Mouse (Mus musculus) heart, embryonic 14.5 days (tissue): ENCODE data around the gene Lpar6. TPM values are rescaled to one million over a fixed set of nuclear protein-coding genes. Genes with fewer than 3 reads are reported as not detected.
A peak's percentile ranks its signal among the peaks of the same experiment; 100 is the strongest.

Source experiments
- ATAC-seq: fragments of 200-750 bp; cut with Nextera tagmentation; 2 replicates; pipeline ENCODE4 v1.8.0; 2017; ENCODE audit warnings: low read depth, moderate TSS enrichment; ENCODE audit not compliant: insufficient number of reproducible peaks, insufficient read depth, low FRiP score
- H3K27ac ChIP-seq, 2 experiments: fragments of 200-500 bp in 1 of 2; fragments of 300-500 bp in 1 of 2; sonication (generic) in 1 of 2; replicated peaks in 1 of 2; 2 replicates each; pipeline ENCODE4 v1.5.1; 2012 to 2014; ENCODE audit warnings: low read depth in 2 of 2, low read length in 2 of 2, control low read depth in 1 of 2, mild to moderate bottlenecking in 1 of 2, mixed read lengths in 1 of 2; ENCODE audit not compliant: control insufficient read depth in 1 of 2, insufficient read depth in 1 of 2
- H3K27me3 ChIP-seq: fragments of 300-500 bp; sonication (generic); 2 replicates; pipeline ENCODE4 v1.6.1; 2014; ENCODE audit warnings: mild to moderate bottlenecking, low read length, control low read depth; ENCODE audit not compliant: control insufficient read depth, insufficient read depth
- H3K36me3 ChIP-seq: fragments of 300-500 bp; sonication (generic); 2 replicates; pipeline ENCODE4 v1.6.1; 2014; ENCODE audit warnings: mild to moderate bottlenecking, control low read depth, low read length, mixed read lengths; ENCODE audit not compliant: control insufficient read depth, insufficient read depth
- H3K4me1 ChIP-seq, 2 experiments: fragments of 200-500 bp in 1 of 2; fragments of 300-500 bp in 1 of 2; sonication (generic) in 1 of 2; 2 replicates each; pipeline ENCODE4 v1.6.1; 2012 to 2014; ENCODE audit warnings: low read length in 2 of 2, control low read depth in 1 of 2, mixed read lengths in 1 of 2; ENCODE audit not compliant: control insufficient read depth in 2 of 2, insufficient read depth in 2 of 2
- H3K4me2 ChIP-seq: fragments of 300-500 bp; sonication (generic); 2 replicates; pipeline ENCODE4 v1.6.1; 2014; ENCODE audit warnings: mild to moderate bottlenecking, low read length
- H3K4me3 ChIP-seq, 2 experiments: fragments of 200-500 bp in 1 of 2; fragments of 300-500 bp in 1 of 2; sonication (generic) in 1 of 2; 2 replicates each; pipeline ENCODE4 v1.5.1; 2012 to 2014; ENCODE audit warnings: low read length in 2 of 2, mild to moderate bottlenecking in 2 of 2, control low read depth in 1 of 2, low read depth in 1 of 2, moderate library complexity in 1 of 2; ENCODE audit not compliant: control insufficient read depth in 1 of 2, insufficient read depth in 1 of 2
- H3K9ac ChIP-seq: fragments of 300-500 bp; sonication (generic); 2 replicates; pipeline ENCODE4 v1.6.1; 2014; ENCODE audit warnings: mild to moderate bottlenecking, low read length
- H3K9me3 ChIP-seq: fragments of 300-500 bp; sonication (generic); 2 replicates; pipeline ENCODE4 v1.6.1; 2016; ENCODE audit warnings: low read length, control low read depth; ENCODE audit not compliant: control insufficient read depth
- WGBS: fragments of 180-500 bp; shearing (Covaris S2); extraction: QIAGEN DNeasy Blood & Tissue Kit; methylation state at CpG from one replicate; pipeline ENCODE4 v1.1.7; 2014; 5-methylcytosine and 5-hydroxymethylcytosine counted together
- polyA plus RNA-seq: library from polyadenylated mRNA; unstranded; fragments of >200 nt; fragmentation: Nextera tagmentation; extraction: Ambion mirVana; gene quantifications from 2 replicates; pipeline ENCODE4 v1.2.1, GENCODE M21; 2014

The Lpar6 gene
- polyA plus RNA-seq: 9.3 TPM in 2 replicates

DNA sequence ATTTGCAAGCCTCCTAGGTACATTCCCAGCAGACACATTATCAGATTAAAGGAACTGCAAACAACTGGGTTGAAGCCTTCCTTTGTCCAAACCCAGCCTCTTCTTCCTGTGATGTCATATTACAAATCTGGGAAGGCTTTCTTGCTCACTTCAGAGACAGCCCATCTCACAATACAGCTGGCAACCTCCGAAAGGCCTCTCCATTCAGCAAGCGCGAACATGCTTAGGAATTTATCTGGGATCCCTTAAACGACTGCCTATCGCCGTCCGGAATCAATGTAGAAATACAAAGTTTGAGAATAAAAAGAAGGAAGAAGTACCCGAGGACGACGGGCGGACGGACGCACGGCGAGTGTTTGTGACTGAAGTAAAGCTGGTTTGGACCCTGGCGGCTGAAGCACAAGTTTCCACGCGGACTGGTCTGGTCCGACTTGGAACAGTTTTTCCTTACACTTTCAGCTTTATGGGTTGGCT is at the start of gene Lpar6:
Gene Lpar6, plus strand, starts transcription at position 48 of the 474 bp plus-strand sequence.
- peaks cover 12% of the 10 kb centered on the region; the same call in 1 of the 2 replicates for H3K36me3 ChIP-seq
- peak; percentile 74 for ATAC-seq
- under 1% methylated on average over 19 of the region's 19 CpGs for WGBS
- H3K4me2 ChIP-seq: peak within 1 kb of the TSS; percentile 55
- peak within 1 kb of the TSS; percentile 84 for H3K9ac ChIP-seq
- peak within 1 kb of the TSS; percentile 87 to 98 for H3K27ac ChIP-seq
- H3K4me1 ChIP-seq: peaks cover 2 to 23% of the 10 kb centered on the region in 2 experiments; a peak in 3 of 4 replicates
- peak within 1 kb of the TSS; percentile 53 to 87 for H3K4me3 ChIP-seq
- no peaks in the 10 kb centered on the region for H3K9me3 ChIP-seq
- H3K27me3 ChIP-seq: no peaks in the 10 kb centered on the region

DNA sequence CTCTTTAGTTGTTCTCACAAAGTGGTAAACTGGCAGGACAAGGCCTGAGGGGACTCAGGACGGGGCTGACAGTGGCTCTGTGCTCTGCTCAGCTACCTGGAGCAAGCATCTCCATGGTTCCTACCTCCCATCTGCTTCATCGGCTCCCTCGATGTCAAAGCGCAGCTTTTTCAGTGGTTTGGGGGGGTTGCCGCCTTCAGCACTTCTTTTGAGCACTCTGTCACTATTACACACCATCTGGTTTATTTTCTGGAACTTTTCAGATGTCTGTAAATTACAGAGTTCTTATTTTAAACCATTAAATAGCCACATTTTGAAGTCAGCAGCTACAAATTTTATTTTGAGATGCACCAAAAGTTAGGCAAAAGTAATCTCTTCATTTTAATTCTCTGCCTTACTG is 38.6 kb upstream of the Lpar6 start:
- Histone ChIP-seq H3K36me3 (peaks cover 20% of the 10 kb centered on the region), H3K4me2 (no peak overlapping the region), H3K27me3 (no peaks in the 10 kb centered on the region), H3K27ac (no peak overlapping the region), H3K4me3 (no peak overlapping the region), H3K4me1 (peaks cover 2% of the 10 kb centered on the region in 2 experiments; a peak in 1 of 4 replicates), H3K9me3 (no peaks in the 10 kb centered on the region), H3K9ac (no peak overlapping the region)
- ATAC-seq: no peak
- 67% methylated on average over 5 of the region's 5 CpGs for WGBS

DNA sequence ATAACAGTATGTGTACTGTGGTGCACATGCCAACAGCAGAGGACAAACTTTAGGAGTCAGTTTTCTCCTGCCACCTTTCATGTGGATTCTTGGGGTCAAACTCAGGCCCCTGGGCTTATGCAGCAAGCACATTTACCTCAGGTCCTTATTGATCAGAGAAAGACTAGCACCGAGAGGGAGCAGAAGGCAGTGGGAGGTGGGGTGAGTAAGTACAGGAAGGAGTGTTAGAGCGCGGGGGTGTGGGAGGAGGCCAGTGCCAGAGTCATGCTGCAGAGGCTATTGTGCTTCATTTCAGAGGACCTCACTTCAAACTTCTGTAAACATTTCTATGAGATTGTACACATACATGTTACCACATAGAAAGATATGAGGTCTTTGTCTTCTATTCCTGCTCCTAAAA is 36.2 kb upstream of the Lpar6 start:
- no peak overlapping the region; a peak in 1 of 4 replicates for H3K27ac ChIP-seq
- no peaks in the 10 kb centered on the region for H3K9me3 ChIP-seq
- H3K4me1 ChIP-seq: peaks cover 2 to 5% of the 10 kb centered on the region in 2 experiments; a peak in 1 of 4 replicates
- peaks cover 18% of the 10 kb centered on the region for H3K36me3 ChIP-seq
- H3K9ac ChIP-seq: no peak overlapping the region
- WGBS: 42% methylated on average over 3 of the region's 3 CpGs
- no peak for ATAC-seq
- no peaks in the 10 kb centered on the region for H3K27me3 ChIP-seq
- no peak overlapping the region for H3K4me3 ChIP-seq
- H3K4me2 ChIP-seq: no peak overlapping the region

DNA sequence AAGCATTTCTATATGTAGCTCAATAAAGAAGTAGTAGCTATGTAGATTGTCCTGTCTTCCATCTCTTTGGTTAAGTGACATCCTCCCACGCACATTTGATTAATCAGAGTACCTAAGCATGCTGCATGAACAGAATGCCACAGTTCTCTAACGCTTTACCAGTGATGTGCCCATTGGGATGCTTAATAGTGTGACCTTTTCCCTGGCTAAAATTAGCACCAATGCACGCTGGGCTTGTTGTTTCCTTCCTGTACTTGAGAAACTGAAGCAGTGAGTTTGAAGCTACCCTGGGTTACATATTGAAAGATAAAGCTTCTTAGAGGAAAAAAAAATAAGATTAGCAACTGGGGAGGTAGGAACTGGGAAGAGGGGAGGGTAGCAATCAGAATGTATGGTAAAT is 33.7 kb upstream of the Lpar6 start:
- Histone ChIP-seq H3K27ac (no peak overlapping the region), H3K9me3 (no peaks in the 10 kb centered on the region), H3K4me2 (no peak overlapping the region), H3K27me3 (no peaks in the 10 kb centered on the region), H3K36me3 (peaks cover 4% of the 10 kb centered on the region; the same call in 1 of the 2 replicates), H3K4me1 (peaks cover 2 to 5% of the 10 kb centered on the region in 2 experiments; a peak in 1 of 4 replicates), H3K9ac (no peak overlapping the region), H3K4me3 (no peak overlapping the region)
- WGBS: 33% methylated on average over 3 of the region's 3 CpGs
- no peak for ATAC-seq

DNA sequence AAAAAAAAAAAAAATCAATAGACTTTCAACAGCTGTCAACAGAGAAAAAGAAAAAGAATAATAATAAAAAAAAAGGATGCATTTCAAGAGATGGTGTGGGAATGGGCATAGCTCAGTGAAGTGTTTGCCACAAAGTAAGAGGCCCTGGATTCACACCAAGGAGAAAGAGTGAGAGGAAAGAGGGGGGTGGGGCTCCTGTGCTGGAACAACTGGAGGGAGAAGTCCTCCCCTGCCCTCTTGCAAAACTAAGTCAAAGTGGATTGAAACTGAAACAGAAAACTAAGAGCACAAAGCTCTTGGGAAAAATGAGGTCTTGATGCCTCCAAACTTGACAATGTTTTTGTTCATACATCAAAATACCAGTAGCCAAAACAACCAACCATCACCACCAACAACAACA is 28.4 kb upstream of the Lpar6 start:
- no peaks in the 10 kb centered on the region for H3K36me3 ChIP-seq
- no peak overlapping the region for H3K27ac ChIP-seq
- H3K9me3 ChIP-seq: no peaks in the 10 kb centered on the region
- peaks cover 0 to under 1% of the 10 kb centered on the region in 2 experiments; a peak in 1 of 4 replicates for H3K4me1 ChIP-seq
- H3K4me2 ChIP-seq: no peak overlapping the region
- no peak for ATAC-seq
- no peaks in the 10 kb centered on the region for H3K27me3 ChIP-seq
- H3K9ac ChIP-seq: no peak overlapping the region
- no peak overlapping the region for H3K4me3 ChIP-seq

DNA sequence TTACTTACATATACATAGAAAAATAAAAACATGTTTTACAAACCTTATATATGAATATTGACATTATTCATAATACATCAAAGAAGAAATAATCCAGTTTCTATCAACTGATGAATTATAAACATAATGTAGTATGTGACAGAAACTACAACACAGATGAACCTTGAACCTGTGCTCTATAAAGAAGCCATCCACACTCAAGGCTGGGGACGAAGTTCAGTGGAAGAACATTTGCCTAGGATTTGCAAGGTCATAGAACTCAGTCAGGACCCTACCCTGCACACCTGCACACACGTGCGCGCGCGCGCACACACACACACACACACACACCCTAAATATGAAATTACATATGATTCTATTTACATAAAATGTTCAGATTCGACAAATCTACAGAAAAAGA is 27.5 kb upstream of the Lpar6 start:
- no peak for ATAC-seq
- Histone ChIP-seq H3K9me3 (no peaks in the 10 kb centered on the region), H3K36me3 (no peaks in the 10 kb centered on the region), H3K4me2 (no peak overlapping the region), H3K9ac (no peak overlapping the region), H3K4me3 (no peak overlapping the region), H3K27ac (no peak overlapping the region), H3K27me3 (no peaks in the 10 kb centered on the region), H3K4me1 (no peaks in the 10 kb centered on the region)
- 95% methylated on average over 8 of the region's 8 CpGs for WGBS

DNA sequence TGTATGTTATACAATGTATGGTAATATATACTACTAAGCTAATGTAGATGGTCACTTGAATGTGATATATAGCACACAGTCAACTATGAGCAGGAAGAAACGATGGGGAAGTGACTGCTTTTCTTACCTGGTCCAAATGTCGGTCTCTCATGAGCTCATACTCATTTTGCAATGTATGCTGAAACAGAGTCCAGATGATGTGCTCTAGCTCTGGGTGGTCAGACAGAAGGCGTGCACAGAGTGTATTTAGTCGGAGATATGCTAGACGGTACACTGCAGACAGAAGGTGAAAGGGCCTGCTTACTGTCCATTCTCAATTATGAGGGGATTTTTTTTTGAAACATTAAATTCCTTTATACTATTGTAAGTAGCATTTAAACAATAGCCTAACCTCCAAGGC is 26.2 kb upstream of the Lpar6 start:
- Histone ChIP-seq H3K9me3 (no peaks in the 10 kb centered on the region), H3K27ac (peak overlapping the region in 1 of 2 experiments; percentile 47; a peak in 1 of 4 replicates), H3K4me1 (no peaks in the 10 kb centered on the region), H3K4me2 (no peak overlapping the region), H3K9ac (no peak overlapping the region), H3K27me3 (no peaks in the 10 kb centered on the region), H3K4me3 (no peak overlapping the region), H3K36me3 (no peaks in the 10 kb centered on the region)
- ATAC-seq: no peak
- 65% methylated on average over 5 of the region's 5 CpGs for WGBS

DNA sequence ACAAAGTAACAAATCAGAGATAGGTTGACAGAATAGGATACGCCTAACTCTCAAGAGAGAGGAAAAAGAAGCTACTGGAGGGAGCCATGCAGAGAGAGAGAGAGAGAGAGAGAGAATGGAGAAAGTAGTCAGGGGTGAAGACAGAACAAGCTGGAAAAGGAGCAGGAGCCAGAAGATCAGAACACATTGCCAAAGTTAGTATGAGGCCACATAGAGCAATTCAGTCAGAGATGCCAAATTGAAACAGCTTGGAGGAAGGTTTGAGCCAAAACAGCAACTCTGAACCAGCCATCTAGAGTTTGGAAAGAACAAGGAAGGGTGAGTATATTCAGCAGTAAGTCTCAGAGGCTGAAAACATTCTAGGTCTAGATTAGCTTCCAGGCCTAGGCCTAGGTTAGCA is 20.6 kb upstream of the Lpar6 start:
- WGBS: 91% methylated on average over 1 of the region's 1 CpGs
- no peaks in the 10 kb centered on the region for H3K4me1 ChIP-seq
- H3K9ac ChIP-seq: no peak overlapping the region
- no peaks in the 10 kb centered on the region for H3K36me3 ChIP-seq
- H3K27me3 ChIP-seq: no peaks in the 10 kb centered on the region
- ATAC-seq: no peak
- no peak overlapping the region for H3K4me3 ChIP-seq
- H3K27ac ChIP-seq: no peak overlapping the region
- no peaks in the 10 kb centered on the region for H3K9me3 ChIP-seq
- no peak overlapping the region for H3K4me2 ChIP-seq
